Mouse (Mus musculus): ENCODE results near the gene Tomm40.

- TF ChIP-seq CTCF (IDR thresholded peaks at IDR 0.05; ENCODE audit: insufficient read depth, low read length) (no peak), POLR2A (IDR thresholded peaks at IDR 0.05; ENCODE audit: borderline replicate concordance, extremely low read depth, low read depth, low read length) (no peak)
These were observed 1.6 kb downstream of the Tomm40 start for GRCm38 (mm10) chr7:19713598-19713997.

Data from lung, adult 2 months (tissue).